Mouse (Mus musculus) heart, embryonic 14.5 days (tissue): ENCODE results near the gene Rnf150. TPM values are rescaled to one million over a fixed set of nuclear protein-coding genes. Genes with fewer than 3 reads are reported as not detected.
A peak's percentile ranks its signal among the peaks of the same experiment; 100 is the strongest.

Experiments used
- ATAC-seq: fragments of 200-750 bp; cut with Nextera tagmentation; 2 replicates; pipeline ENCODE4 v1.8.0; 2017; ENCODE audit warnings: low read depth, moderate TSS enrichment; ENCODE audit not compliant: insufficient number of reproducible peaks, insufficient read depth, low FRiP score
- H3K27ac ChIP-seq, 2 experiments: fragments of 200-500 bp in 1 of 2; fragments of 300-500 bp in 1 of 2; sonication (generic) in 1 of 2; replicated peaks in 1 of 2; 2 replicates each; pipeline ENCODE4 v1.5.1; 2012 to 2014; ENCODE audit warnings: low read depth in 2 of 2, low read length in 2 of 2, control low read depth in 1 of 2, mild to moderate bottlenecking in 1 of 2, mixed read lengths in 1 of 2; ENCODE audit not compliant: control insufficient read depth in 1 of 2, insufficient read depth in 1 of 2
- H3K27me3 ChIP-seq: fragments of 300-500 bp; sonication (generic); 2 replicates; pipeline ENCODE4 v1.6.1; 2014; ENCODE audit warnings: mild to moderate bottlenecking, low read length, control low read depth; ENCODE audit not compliant: control insufficient read depth, insufficient read depth
- H3K36me3 ChIP-seq: fragments of 300-500 bp; sonication (generic); 2 replicates; pipeline ENCODE4 v1.6.1; 2014; ENCODE audit warnings: mild to moderate bottlenecking, control low read depth, low read length, mixed read lengths; ENCODE audit not compliant: control insufficient read depth, insufficient read depth
- H3K4me1 ChIP-seq, 2 experiments: fragments of 200-500 bp in 1 of 2; fragments of 300-500 bp in 1 of 2; sonication (generic) in 1 of 2; 2 replicates each; pipeline ENCODE4 v1.6.1; 2012 to 2014; ENCODE audit warnings: low read length in 2 of 2, control low read depth in 1 of 2, mixed read lengths in 1 of 2; ENCODE audit not compliant: control insufficient read depth in 2 of 2, insufficient read depth in 2 of 2
- H3K4me2 ChIP-seq: fragments of 300-500 bp; sonication (generic); 2 replicates; pipeline ENCODE4 v1.6.1; 2014; ENCODE audit warnings: mild to moderate bottlenecking, low read length
- H3K4me3 ChIP-seq, 2 experiments: fragments of 200-500 bp in 1 of 2; fragments of 300-500 bp in 1 of 2; sonication (generic) in 1 of 2; 2 replicates each; pipeline ENCODE4 v1.5.1; 2012 to 2014; ENCODE audit warnings: low read length in 2 of 2, mild to moderate bottlenecking in 2 of 2, control low read depth in 1 of 2, low read depth in 1 of 2, moderate library complexity in 1 of 2; ENCODE audit not compliant: control insufficient read depth in 1 of 2, insufficient read depth in 1 of 2
- H3K9ac ChIP-seq: fragments of 300-500 bp; sonication (generic); 2 replicates; pipeline ENCODE4 v1.6.1; 2014; ENCODE audit warnings: mild to moderate bottlenecking, low read length
- H3K9me3 ChIP-seq: fragments of 300-500 bp; sonication (generic); 2 replicates; pipeline ENCODE4 v1.6.1; 2016; ENCODE audit warnings: low read length, control low read depth; ENCODE audit not compliant: control insufficient read depth
- WGBS: fragments of 180-500 bp; shearing (Covaris S2); extraction: QIAGEN DNeasy Blood & Tissue Kit; methylation state at CpG from one replicate; pipeline ENCODE4 v1.1.7; 2014; 5-methylcytosine and 5-hydroxymethylcytosine counted together
- polyA plus RNA-seq: library from polyadenylated mRNA; unstranded; fragments of >200 nt; fragmentation: Nextera tagmentation; extraction: Ambion mirVana; gene quantifications from 2 replicates; pipeline ENCODE4 v1.2.1, GENCODE M21; 2014

The Rnf150 gene
- polyA plus RNA-seq, 1 experiment from 2014 or later = 0.92 TPM

GRCm38 (mm10) chr8:83109756-83110155 lies 246.6 kb downstream of the Rnf150 start:
- H3K4me3 ChIP-seq = no peak overlapping the region
- no peak for ATAC-seq
- no peak overlapping the region for H3K9ac ChIP-seq
- 61% methylated on average over 7 of the region's 7 CpGs for WGBS
- no peaks in the 10 kb centered on the region for H3K36me3 ChIP-seq
- H3K4me1 ChIP-seq = no peaks in the 10 kb centered on the region
- no peak overlapping the region for H3K27ac ChIP-seq
- no peak overlapping the region for H3K4me2 ChIP-seq
- H3K9me3 ChIP-seq = no peaks in the 10 kb centered on the region
- no peaks in the 10 kb centered on the region for H3K27me3 ChIP-seq

GRCm38 (mm10) chr8:83110177-83110576 lies 247.0 kb downstream of the Rnf150 start:
- H3K36me3 ChIP-seq = no peaks in the 10 kb centered on the region
- no peak overlapping the region for H3K27ac ChIP-seq
- H3K4me3 ChIP-seq = no peak overlapping the region
- no peak for ATAC-seq
- H3K4me2 ChIP-seq = no peak overlapping the region
- no peak overlapping the region for H3K9ac ChIP-seq
- H3K4me1 ChIP-seq = no peaks in the 10 kb centered on the region
- 80% methylated on average over 5 of the region's 5 CpGs for WGBS
- no peaks in the 10 kb centered on the region for H3K9me3 ChIP-seq
- H3K27me3 ChIP-seq = no peaks in the 10 kb centered on the region

- 42% methylated on average over 2 of the region's 2 CpGs for whole genome bisulfite sequencing
These were observed 271.9 kb downstream of the Rnf150 start for GRCm38 (mm10) chr8:83135086-83135485.

GRCm38 (mm10) chr8:83140068-83140467 lies 276.9 kb downstream of the Rnf150 start:
- Histone ChIP-seq H3K9ac (no peak overlapping the region), H3K9me3 (no peaks in the 10 kb centered on the region), H3K27ac (no peak overlapping the region), H3K4me2 (no peak overlapping the region), H3K27me3 (no peaks in the 10 kb centered on the region), H3K36me3 (no peaks in the 10 kb centered on the region), H3K4me3 (no peak overlapping the region), H3K4me1 (peaks cover 3 to 15% of the 10 kb centered on the region in 2 experiments; a peak in 3 of 4 replicates)
- ATAC-seq = no peak
- WGBS = 65% methylated on average over 1 of the region's 1 CpGs

More at GRCm38 (mm10) chr8:83135086-83135485, 271.9 kb downstream of the Rnf150 start:
- H3K4me1 ChIP-seq = peaks cover 5 to 21% of the 10 kb centered on the region in 2 experiments
- H3K27ac ChIP-seq = peak overlapping the region; percentile 28 to 41; a peak in 1 of 4 replicates
- H3K9ac ChIP-seq = no peak overlapping the region
- no peak; the same call in 1 of the 2 replicates for ATAC-seq
- H3K4me2 ChIP-seq = no peak overlapping the region
- H3K4me3 ChIP-seq = no peak overlapping the region
- H3K36me3 ChIP-seq = no peaks in the 10 kb centered on the region
- no peaks in the 10 kb centered on the region for H3K9me3 ChIP-seq
- no peaks in the 10 kb centered on the region for H3K27me3 ChIP-seq

- H3K9me3 ChIP-seq = no peaks in the 10 kb centered on the region
- H3K36me3 ChIP-seq = no peaks in the 10 kb centered on the region
- H3K4me2 ChIP-seq = no peak overlapping the region
- WGBS = 54% methylated on average over 3 of the region's 3 CpGs
- ATAC-seq = no peak
- peak overlapping the region in 1 of 2 experiments; percentile 28; a peak in 1 of 4 replicates for H3K27ac ChIP-seq
- H3K9ac ChIP-seq = no peak overlapping the region
- no peak overlapping the region for H3K4me3 ChIP-seq
- no peaks in the 10 kb centered on the region for H3K27me3 ChIP-seq
- H3K4me1 ChIP-seq = peaks cover 0 to 9% of the 10 kb centered on the region in 2 experiments; a peak in 3 of 4 replicates
These were observed 277.6 kb downstream of the Rnf150 start for GRCm38 (mm10) chr8:83140701-83141111.

Other genes with a start within 250 kb of the Rnf150 start
- 41.5 and 43.2 TPM in 2 replicates for gene Zfp330, start 89.2 kb upstream of the Rnf150 start, polyA plus RNA-seq